Mouse (Mus musculus) ES-Bruce4 (cell line): ENCODE data around the gene Akap13.

ENCODE experiments used
- CTCF ChIP-seq: IDR thresholded peaks from one replicate; pipeline ENCODE4 v1.8.1; 2011; ENCODE audit warnings: low read depth, low read length
- EP300 ChIP-seq: IDR thresholded peaks from 2 replicates; pipeline ENCODE4 v1.6.1; 2011; ENCODE audit warnings: low read depth, low read length; ENCODE audit not compliant: insufficient read depth
- POLR2A ChIP-seq: IDR thresholded peaks from one replicate; pipeline ENCODE4 v1.8.1; 2011; ENCODE audit warnings: low read length; ENCODE audit not compliant: insufficient read depth

DNA sequence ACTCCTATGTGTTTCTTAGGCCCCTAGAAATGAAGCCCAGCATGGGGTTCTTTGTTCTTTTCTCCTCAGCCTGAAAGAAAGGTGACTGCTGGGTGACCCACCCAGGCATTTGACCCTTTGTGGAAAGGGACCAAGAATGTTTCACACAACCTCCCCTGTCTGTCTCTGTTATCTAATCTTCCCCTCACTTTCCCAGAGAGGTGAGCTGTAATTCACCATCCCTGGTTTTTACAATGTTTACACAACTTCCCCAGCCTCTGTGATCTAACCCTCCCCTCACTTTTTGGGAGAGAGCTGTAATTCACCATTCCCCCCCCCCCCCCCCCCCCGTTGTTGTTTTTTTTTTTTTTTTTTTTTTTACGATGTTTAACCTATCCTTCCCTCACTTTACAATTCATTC lies 331.5 kb downstream of the Akap13 start:
- TF ChIP-seq CTCF = no peak
- TF ChIP-seq EP300 = no peak
- no peak for TF ChIP-seq POLR2A
